Mouse (Mus musculus) liver, embryonic 15.5 days (tissue): Measurements from ENCODE around the gene Cbs. TPM values are rescaled to one million over a fixed set of nuclear protein-coding genes. Genes with fewer than 3 reads are reported as not detected.

Source experiments
- ATAC-seq: fragments of 200-750 bp; cut with Nextera tagmentation; 2 replicates; pipeline ENCODE4 v1.8.0; 2017; ENCODE audit warnings: moderate number of reproducible peaks, mild to moderate bottlenecking, moderate library complexity; ENCODE audit not compliant: insufficient read depth
- H3K27ac ChIP-seq: fragments of 300-500 bp; sonication (generic); replicated peaks from 2 replicates; pipeline ENCODE4 v1.5.1; 2015; ENCODE audit warnings: mild to moderate bottlenecking, inconsistent platforms
- H3K27me3 ChIP-seq: fragments of 300-500 bp; sonication (generic); 2 replicates; pipeline ENCODE4 v1.6.1; 2015; ENCODE audit warnings: mild to moderate bottlenecking, inconsistent platforms
- H3K36me3 ChIP-seq: fragments of 300-500 bp; sonication (generic); replicated peaks from 2 replicates; pipeline ENCODE4 v1.6.1; 2015; ENCODE audit warnings: moderate library complexity, mild to moderate bottlenecking, inconsistent platforms
- H3K4me1 ChIP-seq: fragments of 300-500 bp; sonication (generic); replicated peaks from 2 replicates; pipeline ENCODE4 v1.6.1; 2015; ENCODE audit warnings: inconsistent platforms
- H3K4me2 ChIP-seq: fragments of 300-500 bp; sonication (generic); 2 replicates; pipeline ENCODE4 v1.6.1; 2015; ENCODE audit warnings: moderate library complexity, mild to moderate bottlenecking, inconsistent platforms
- H3K4me3 ChIP-seq: fragments of 300-500 bp; sonication (generic); replicated peaks from 2 replicates; pipeline ENCODE4 v1.5.1; 2015; ENCODE audit warnings: mild to moderate bottlenecking, inconsistent platforms
- H3K9ac ChIP-seq: fragments of 300-500 bp; sonication (generic); 2 replicates; pipeline ENCODE4 v1.6.1; 2015; ENCODE audit warnings: moderate library complexity, mild to moderate bottlenecking, inconsistent platforms
- H3K9me3 ChIP-seq: fragments of 300-500 bp; sonication (generic); replicated peaks from 2 replicates; pipeline ENCODE4 v1.6.1; 2016; ENCODE audit warnings: inconsistent platforms
- WGBS: fragments of 180-500 bp; shearing (Covaris S2); methylation state at CpG from one replicate; pipeline ENCODE4 v1.1.7; 2015; ENCODE audit warnings: mixed read lengths; ENCODE audit not compliant: insufficient replicate concordance; 5-methylcytosine and 5-hydroxymethylcytosine counted together
- polyA plus RNA-seq: library from polyadenylated mRNA; unstranded; fragments of >200 nt; fragmentation: Nextera tagmentation; extraction: Ambion mirVana; gene quantifications from 2 replicates; pipeline ENCODE4 v1.2.1, GENCODE M21; 2015

Cbs gene
- polyA plus RNA-seq, 1 experiment from 2014 or later: 35.7 TPM

DNA sequence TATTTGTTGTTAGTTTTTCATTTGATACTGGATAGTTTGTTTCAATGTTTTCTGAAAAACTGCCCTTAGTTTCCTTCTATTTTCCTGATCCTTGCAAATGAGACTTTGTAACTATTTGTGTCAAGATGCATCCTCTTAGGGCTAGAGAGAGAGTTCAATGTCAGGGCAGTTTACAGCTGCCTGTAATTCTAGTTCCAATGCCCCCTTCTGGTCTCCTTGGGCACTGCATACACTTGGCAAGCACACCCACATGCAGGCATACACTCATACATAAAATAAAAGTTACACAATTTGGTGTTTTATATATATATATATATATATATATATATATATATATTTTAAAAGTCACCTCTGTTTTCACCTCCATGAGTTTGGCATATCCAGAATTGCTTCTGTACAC is 25.8 kb upstream of the Cbs start:
- Histone ChIP-seq H3K4me3 (no peak overlapping the region), H3K27me3 (peaks cover 4% of the 10 kb centered on the region; the same call in 1 of the 2 replicates), H3K27ac (no peak overlapping the region), H3K4me1 (peaks cover 13% of the 10 kb centered on the region), H3K9me3 (no peaks in the 10 kb centered on the region), H3K36me3 (no peaks in the 10 kb centered on the region), H3K4me2 (no peak overlapping the region), H3K9ac (no peak overlapping the region)
- ATAC-seq: no peak

DNA sequence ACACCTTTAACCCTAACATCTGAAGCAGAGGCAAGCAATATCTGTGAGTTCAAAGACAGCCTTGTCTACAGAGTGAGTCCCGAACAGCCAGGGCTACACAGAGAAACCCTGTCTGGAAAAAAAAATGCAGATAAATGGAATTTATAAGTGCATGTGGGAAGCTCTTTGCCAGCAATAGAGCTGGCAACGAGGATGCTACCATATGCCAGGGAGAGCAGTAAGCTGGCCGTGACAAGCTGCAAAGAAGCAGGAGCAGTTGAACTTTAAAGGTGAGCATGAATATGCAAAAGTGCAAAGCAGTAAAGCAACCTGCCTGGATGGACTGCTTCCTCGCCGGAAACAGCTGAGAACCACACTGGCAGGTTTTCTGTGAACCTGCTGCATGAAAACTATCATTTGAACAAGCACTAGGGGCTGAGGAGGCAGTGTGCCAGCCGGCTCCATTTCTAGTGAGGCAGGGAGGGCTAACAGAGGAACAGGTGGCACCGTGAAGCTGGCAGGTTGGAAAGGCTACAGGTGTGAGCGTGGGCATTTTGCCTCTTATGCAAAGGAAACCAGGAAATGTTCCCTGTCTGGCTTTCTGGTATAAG is 23.7 kb upstream of the Cbs start:
- peaks cover 31% of the 10 kb centered on the region for H3K4me1 ChIP-seq
- no peak for ATAC-seq
- H3K4me3 ChIP-seq: no peak overlapping the region
- no peak overlapping the region for H3K9ac ChIP-seq
- H3K4me2 ChIP-seq: no peak overlapping the region
- peaks cover 13% of the 10 kb centered on the region for H3K36me3 ChIP-seq
- H3K9me3 ChIP-seq: no peaks in the 10 kb centered on the region
- peaks cover 3% of the 10 kb centered on the region; the same call in 1 of the 2 replicates for H3K27me3 ChIP-seq
- 71% methylated on average over 8 of the region's 8 CpGs for WGBS
- H3K27ac ChIP-seq: no peak overlapping the region

DNA sequence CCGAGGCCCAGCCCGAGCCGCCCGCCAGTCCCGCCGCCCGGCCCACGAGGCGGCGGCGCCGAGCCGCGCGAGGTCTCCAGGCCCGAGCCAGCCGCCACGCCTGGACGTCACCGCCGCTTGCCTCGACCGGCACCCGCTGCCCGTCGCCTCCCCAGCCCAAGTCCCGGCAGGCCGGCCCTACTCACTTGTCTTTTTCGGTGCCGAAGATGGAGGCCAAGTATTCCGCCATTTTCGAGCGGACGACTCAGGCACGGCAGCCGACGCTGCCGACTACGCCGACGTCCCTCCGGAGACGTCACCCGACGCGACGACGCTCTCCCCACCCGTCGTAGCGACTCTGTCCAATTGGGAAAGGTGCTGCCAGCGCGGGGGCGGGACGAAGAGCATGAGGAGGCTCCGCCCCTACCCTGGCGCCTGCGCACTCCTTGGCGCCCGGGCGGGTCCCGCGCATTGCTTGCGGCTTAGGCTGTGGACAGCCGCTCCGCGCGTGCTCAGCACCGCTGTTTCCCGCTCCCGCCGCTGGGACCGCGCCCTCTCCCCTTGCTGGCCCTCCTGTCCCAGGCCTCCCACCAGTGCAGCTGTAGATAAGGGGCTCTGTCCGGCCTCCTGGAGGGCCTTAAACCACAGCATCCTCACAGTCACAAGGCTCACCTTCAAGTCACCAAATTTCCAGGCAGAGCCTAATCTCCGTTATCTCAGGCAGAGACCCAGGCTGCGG is 21.6 kb upstream of the Cbs start, which contains the start of gene U2af1:
Gene U2af1 (minus strand): TSS at position 425 of the 718 bp plus-strand sequence.
- Histone ChIP-seq H3K9ac (peak within 1 kb of the TSS; percentile 91), H3K4me3 (peak within 1 kb of the TSS; percentile 89), H3K27me3 (no peaks in the 10 kb centered on the region), H3K36me3 (peaks cover 35% of the 10 kb centered on the region), H3K27ac (peak within 1 kb of the TSS; percentile 85), H3K4me2 (peak within 1 kb of the TSS; percentile 93), H3K9me3 (no peaks in the 10 kb centered on the region), H3K4me1 (peaks cover 49% of the 10 kb centered on the region)
- peak; percentile 96 for ATAC-seq
- under 1% methylated on average over 77 of the region's 77 CpGs for WGBS

DNA sequence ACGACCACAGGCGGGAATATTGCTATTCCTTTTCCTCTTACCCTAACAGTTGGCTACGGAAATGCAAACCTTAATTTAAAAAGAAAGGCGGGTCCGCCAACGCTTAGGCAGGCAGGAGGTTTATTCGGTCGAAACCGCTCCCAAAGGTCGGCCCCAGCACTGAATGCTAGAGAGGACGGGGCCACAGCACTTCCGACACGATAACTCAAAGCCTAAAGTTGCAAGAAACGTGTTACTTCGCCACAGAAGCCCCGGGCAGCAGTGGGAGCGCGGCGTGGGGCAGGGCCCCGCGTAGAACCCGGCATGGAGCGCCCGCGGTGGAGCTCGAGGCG is 21.1 kb upstream of the Cbs start:
- H3K4me3 ChIP-seq: peak overlapping the region; percentile 89
- peak overlapping the region; percentile 91 for H3K9ac ChIP-seq
- peak overlapping the region; percentile 93 for H3K4me2 ChIP-seq
- H3K27ac ChIP-seq: peak overlapping the region; percentile 85
- peaks cover 40% of the 10 kb centered on the region for H3K36me3 ChIP-seq
- under 1% methylated on average over 27 of the region's 27 CpGs for WGBS
- peak; percentile 1; the same call in 1 of the 2 replicates for ATAC-seq
- H3K9me3 ChIP-seq: no peaks in the 10 kb centered on the region
- H3K4me1 ChIP-seq: peaks cover 53% of the 10 kb centered on the region
- H3K27me3 ChIP-seq: no peaks in the 10 kb centered on the region

DNA sequence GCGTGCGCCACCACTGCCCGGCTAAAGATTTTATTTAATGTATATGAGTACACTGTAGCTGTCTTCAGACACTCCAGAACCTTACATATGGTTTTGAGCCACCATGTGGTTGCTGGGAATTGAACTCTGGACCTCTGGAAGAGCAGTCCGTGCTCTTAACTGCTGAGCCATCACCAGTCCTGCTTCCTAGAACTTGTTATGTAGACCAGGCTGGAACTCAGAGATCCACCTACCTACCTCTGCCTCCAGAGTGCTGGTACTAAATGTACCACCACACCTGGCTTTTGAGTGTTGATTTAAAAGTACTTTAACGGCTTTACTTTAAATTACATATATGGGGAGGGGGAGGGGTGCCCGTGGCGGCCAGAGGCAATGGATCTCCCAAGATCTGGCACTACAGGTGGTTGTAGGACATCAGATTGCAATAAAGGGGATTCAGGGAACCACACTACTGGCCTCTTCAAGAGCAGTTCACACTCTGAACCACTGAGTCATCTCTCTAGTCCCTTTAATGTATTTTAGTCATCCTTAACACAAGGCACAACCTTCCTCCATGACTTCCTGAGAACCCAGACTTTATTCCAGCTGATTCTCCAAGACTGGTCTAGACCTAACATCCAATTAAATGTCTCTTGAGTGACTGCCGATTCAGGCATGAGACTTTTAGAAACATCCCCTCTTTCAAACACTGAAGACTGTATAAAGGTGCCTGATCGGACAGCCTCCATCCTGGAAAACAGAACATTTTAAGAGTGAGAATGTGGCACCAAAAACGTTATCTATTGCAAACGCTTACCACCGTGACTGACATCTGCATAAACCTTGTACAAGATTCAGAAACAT is 20.3 kb upstream of the Cbs start:
- H3K9ac ChIP-seq: peak overlapping the region; percentile 91
- H3K36me3 ChIP-seq: peaks cover 47% of the 10 kb centered on the region
- ATAC-seq: no peak
- H3K4me1 ChIP-seq: peaks cover 55% of the 10 kb centered on the region
- H3K27ac ChIP-seq: peak overlapping the region; percentile 85
- 39% methylated on average over 12 of the region's 12 CpGs for WGBS
- H3K27me3 ChIP-seq: no peaks in the 10 kb centered on the region
- H3K4me2 ChIP-seq: peak overlapping the region; percentile 93
- peak overlapping the region; percentile 89 for H3K4me3 ChIP-seq
- H3K9me3 ChIP-seq: no peaks in the 10 kb centered on the region

DNA sequence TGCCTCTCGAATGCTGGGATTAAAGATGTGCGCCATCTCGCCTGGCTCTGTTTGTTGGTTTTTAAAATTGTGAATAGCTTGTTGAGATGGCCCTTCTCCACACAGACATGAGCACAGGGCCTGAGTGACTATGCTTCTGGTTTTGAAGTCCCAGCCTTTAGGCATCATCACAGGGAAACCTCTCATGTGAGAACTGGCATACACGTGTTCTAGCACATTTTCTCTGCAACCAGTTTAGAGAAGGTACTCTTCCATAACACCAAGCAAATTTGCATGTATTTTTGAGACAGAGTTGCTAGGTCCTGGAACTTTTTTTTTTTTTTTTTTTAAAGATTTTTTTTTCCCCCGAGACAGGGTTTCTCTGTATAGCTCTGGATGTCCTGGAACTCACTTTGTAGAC is 19.6 kb upstream of the Cbs start:
- Histone ChIP-seq H3K4me3 (peak overlapping the region; percentile 89; the same call in 1 of the 2 replicates), H3K9ac (no peak overlapping the region)
- WGBS: 81% methylated on average over 5 of the region's 5 CpGs

DNA sequence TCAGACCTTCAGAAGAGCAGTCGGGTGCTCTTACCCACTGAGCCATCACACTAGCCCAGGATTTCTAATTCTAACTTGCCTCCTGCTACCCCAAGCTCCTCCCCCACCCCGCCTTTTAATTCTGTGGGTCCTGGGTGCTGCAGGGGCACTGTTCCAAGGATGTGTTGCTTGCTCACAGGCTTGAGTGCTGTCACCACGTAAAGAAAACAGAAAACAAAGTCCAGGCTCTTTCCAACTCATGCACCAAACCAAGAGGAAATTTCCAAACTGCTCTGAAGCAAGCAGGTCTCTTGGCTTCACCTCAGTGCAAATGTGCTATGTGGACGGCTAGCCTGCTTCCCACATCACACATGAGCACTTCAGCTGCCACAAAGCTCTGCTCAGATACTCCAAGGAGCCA is 18.3 kb upstream of the Cbs start:
- no peak overlapping the region for H3K9ac ChIP-seq

More for the DNA sequence above, 19.6 kb upstream of the Cbs start:
- Histone ChIP-seq H3K9me3 (no peaks in the 10 kb centered on the region), H3K27ac (0 out of 2 replicates have a peak overlapping the region, but pooled peaks have one; percentile 85), H3K4me2 (peak overlapping the region; percentile 93), H3K4me1 (peaks cover 58% of the 10 kb centered on the region), H3K36me3 (peaks cover 54% of the 10 kb centered on the region), H3K27me3 (no peaks in the 10 kb centered on the region)
- no peak for ATAC-seq

DNA sequence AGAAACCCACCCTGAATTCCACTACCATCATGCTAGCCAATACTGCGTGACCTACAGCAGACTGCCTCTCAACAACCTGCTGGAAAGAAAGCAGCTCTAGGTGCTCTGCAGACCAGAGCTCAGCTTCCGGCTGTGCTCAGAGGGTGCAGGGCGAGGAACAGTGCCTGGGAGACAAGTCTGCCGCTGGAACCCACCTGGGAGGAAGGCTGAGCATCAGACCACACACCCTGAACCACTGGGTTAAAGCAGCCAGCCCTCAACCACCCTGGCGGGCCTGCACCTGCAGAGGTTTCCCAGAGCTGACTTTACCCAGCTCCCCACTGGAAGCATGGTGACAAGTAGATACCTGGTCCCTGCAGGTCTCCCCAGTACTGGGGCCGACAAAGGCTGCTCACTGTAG is 16.2 kb upstream of the Cbs start:
- H3K9me3 ChIP-seq: no peaks in the 10 kb centered on the region
- peaks cover 46% of the 10 kb centered on the region for H3K4me1 ChIP-seq
- H3K4me3 ChIP-seq: no peak overlapping the region
- no peak overlapping the region for H3K9ac ChIP-seq
- no peak overlapping the region for H3K27ac ChIP-seq
- ATAC-seq: no peak
- 83% methylated on average over 6 of the region's 6 CpGs for WGBS
- no peaks in the 10 kb centered on the region for H3K27me3 ChIP-seq
- H3K4me2 ChIP-seq: no peak overlapping the region
- H3K36me3 ChIP-seq: peaks cover 88% of the 10 kb centered on the region

More for the DNA sequence above, 18.3 kb upstream of the Cbs start:
- Histone ChIP-seq H3K9me3 (no peaks in the 10 kb centered on the region), H3K4me1 (peaks cover 58% of the 10 kb centered on the region), H3K4me3 (no peak overlapping the region), H3K27ac (peak overlapping the region; percentile 49; the same call in 1 of the 2 replicates), H3K27me3 (no peaks in the 10 kb centered on the region), H3K36me3 (peaks cover 67% of the 10 kb centered on the region), H3K4me2 (peak overlapping the region; percentile 18; the same call in 1 of the 2 replicates)
- no peak for ATAC-seq
- WGBS: 70% methylated on average over 4 of the region's 4 CpGs

DNA sequence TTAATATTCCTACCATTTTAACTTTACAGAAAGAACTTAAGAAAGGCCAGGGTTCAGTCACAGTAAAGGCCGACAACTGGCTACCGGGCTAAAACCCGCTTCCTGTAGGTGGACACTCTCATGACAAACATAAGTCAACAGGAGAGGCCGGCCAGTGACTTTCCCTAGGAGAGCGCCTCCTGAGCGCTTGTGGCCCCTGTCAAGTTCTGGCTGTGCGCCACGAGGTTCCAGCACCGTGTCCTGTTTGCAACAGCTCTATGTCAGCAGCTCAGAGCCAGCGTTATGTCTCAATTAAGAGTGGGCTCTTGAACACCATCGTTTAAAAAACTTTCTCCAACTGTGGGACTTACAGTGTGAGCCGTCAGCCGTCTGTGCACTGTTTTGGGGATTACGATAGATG is 15.1 kb upstream of the Cbs start:
- Histone ChIP-seq H3K4me2 (no peak overlapping the region), H3K4me1 (peaks cover 39% of the 10 kb centered on the region), H3K36me3 (peaks cover 98% of the 10 kb centered on the region), H3K4me3 (no peak overlapping the region), H3K9ac (no peak overlapping the region), H3K27ac (no peak overlapping the region), H3K27me3 (no peaks in the 10 kb centered on the region), H3K9me3 (no peaks in the 10 kb centered on the region)
- no peak for ATAC-seq
- WGBS: 83% methylated on average over 14 of the region's 14 CpGs

DNA sequence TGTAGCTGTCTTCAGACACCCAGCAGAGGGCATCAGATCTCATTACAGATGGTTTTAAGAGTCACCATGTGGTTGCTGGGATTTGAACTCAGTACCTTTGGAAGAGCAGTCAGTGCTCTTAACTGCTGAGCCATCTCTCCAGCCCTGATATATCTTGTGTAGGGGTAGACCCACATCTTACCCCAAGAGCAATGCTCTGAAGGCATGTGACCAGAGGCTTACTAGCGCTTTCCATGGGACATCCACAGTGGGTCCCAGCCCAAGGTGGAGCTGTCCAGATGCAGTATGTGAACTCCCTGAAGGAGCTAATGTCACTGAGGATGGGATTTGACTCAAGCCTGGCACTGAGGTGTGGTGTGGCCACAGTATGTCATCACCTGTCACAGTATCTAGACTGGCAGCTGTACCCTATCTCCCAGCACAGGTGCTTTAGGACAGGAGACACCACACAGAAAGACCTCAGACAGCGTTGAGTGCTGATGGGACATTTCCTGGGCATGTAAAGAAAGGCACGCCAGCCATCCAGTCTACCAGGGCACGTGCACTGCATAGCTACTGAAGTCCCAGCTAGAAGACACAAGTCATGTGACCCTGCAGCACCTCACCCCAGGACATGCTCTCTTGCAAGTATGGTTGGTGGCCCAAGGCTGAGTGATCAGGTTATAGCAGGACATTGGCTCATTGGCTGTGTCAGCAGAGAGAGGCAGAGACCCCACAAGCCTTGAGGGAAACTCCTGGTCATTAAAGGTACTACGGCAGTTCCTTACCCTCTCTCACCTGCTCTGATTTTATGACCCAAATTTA is 9.4 kb upstream of the Cbs start:
- ATAC-seq: no peak
- no peaks in the 10 kb centered on the region for H3K9me3 ChIP-seq
- H3K27ac ChIP-seq: no peak overlapping the region
- peaks cover 55% of the 10 kb centered on the region for H3K36me3 ChIP-seq
- no peak overlapping the region for H3K4me2 ChIP-seq
- WGBS: 86% methylated on average over 5 of the region's 5 CpGs
- H3K9ac ChIP-seq: no peak overlapping the region
- no peaks in the 10 kb centered on the region for H3K4me1 ChIP-seq
- no peaks in the 10 kb centered on the region for H3K27me3 ChIP-seq
- no peak overlapping the region for H3K4me3 ChIP-seq
